Mouse (Mus musculus): ENCODE measurements at regions not wholly inside any gene's neighbourhood (a gene's known extent, or its start where the extent isn't known, plus 50 kb on each side); places are given as distances from the start of the nearest gene placed in this dataset.

DNA sequence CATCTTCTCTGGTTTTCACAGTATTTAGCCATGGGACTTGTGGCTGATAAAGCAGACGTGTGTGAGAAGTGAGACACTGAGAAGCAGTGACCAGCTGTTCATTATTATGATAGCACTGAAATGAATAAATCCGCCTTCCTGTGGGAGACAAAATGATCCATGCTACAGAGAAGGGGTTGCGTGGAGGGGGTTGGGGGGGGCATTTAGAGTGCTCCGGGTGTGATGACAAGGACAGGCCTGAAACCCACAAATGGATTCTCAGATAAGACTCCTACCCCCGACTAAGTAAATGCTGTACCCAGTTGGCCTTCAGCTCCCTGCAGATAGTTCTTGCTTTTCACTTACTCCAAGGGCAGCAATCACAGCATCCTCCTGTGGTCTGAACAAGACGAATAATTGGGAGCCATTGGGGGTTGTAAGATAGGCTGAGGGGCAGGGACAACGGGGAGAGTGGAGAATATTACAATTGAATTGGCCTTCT lies 416.8 kb upstream of the Prmt6 start:
- no peak for ATAC-seq (ENCODE audit: insufficient number of reproducible peaks, insufficient read depth, low FRiP score, low read depth)
- Histone ChIP-seq H3K27me3 (ENCODE audit: control insufficient read depth, insufficient read depth, low read length) (no peaks in the 10 kb centered on the region), H3K4me1 (ENCODE audit: control insufficient read depth in 2 of 2, insufficient read depth in 2 of 2, low read length in 2 of 2) (no peaks in the 10 kb centered on the region), H3K4me2 (ENCODE audit: low read length) (no peak overlapping the region), H3K9ac (ENCODE audit: low read length) (no peak overlapping the region), H3K4me3 (ENCODE audit: control insufficient read depth in 1 of 2, insufficient read depth in 1 of 2, low read depth in 1 of 2, low read length in 2 of 2) (no peak overlapping the region), H3K27ac (replicated peaks in 1 of 2; ENCODE audit: control insufficient read depth in 1 of 2, insufficient read depth in 1 of 2, low read depth in 2 of 2, low read length in 2 of 2) (no peak overlapping the region), H3K9me3 (ENCODE audit: control insufficient read depth, low read length) (no peaks in the 10 kb centered on the region), H3K36me3 (ENCODE audit: control insufficient read depth, insufficient read depth, low read length) (no peaks in the 10 kb centered on the region)
- WGBS: 36% methylated on average over 7 of the region's 7 CpGs

- ATAC-seq (ENCODE audit: insufficient number of reproducible peaks, insufficient read depth, low FRiP score, low read depth): no peak
- Histone ChIP-seq H3K4me3 (ENCODE audit: control insufficient read depth in 1 of 2, insufficient read depth in 1 of 2, low read depth in 1 of 2, low read length in 2 of 2) (no peak overlapping the region), H3K27me3 (ENCODE audit: control insufficient read depth, insufficient read depth, low read length) (no peaks in the 10 kb centered on the region), H3K36me3 (ENCODE audit: control insufficient read depth, insufficient read depth, low read length) (no peaks in the 10 kb centered on the region), H3K4me2 (ENCODE audit: low read length) (no peak overlapping the region), H3K9ac (ENCODE audit: low read length) (no peak overlapping the region), H3K27ac (replicated peaks in 1 of 2; ENCODE audit: control insufficient read depth in 1 of 2, insufficient read depth in 1 of 2, low read depth in 2 of 2, low read length in 2 of 2) (no peak overlapping the region), H3K4me1 (ENCODE audit: control insufficient read depth in 2 of 2, insufficient read depth in 2 of 2, low read length in 2 of 2) (no peaks in the 10 kb centered on the region), H3K9me3 (ENCODE audit: control insufficient read depth, low read length) (no peaks in the 10 kb centered on the region)
- WGBS: 48% methylated on average over 2 of the region's 2 CpGs
Observed at GRCm38 (mm10) chr3:110666992-110667391, 416.2 kb upstream of the Prmt6 start.

GRCm38 (mm10) chr3:110657495-110658105 lies 406.8 kb upstream of the Prmt6 start:
- Histone ChIP-seq H3K4me2 (ENCODE audit: low read length) (no peak overlapping the region), H3K27ac (replicated peaks in 1 of 2; ENCODE audit: control insufficient read depth in 1 of 2, insufficient read depth in 1 of 2, low read depth in 2 of 2, low read length in 2 of 2) (no peak overlapping the region), H3K27me3 (ENCODE audit: control insufficient read depth, insufficient read depth, low read length) (no peaks in the 10 kb centered on the region), H3K4me3 (ENCODE audit: control insufficient read depth in 1 of 2, insufficient read depth in 1 of 2, low read depth in 1 of 2, low read length in 2 of 2) (no peak overlapping the region), H3K9me3 (ENCODE audit: control insufficient read depth, low read length) (no peaks in the 10 kb centered on the region), H3K36me3 (ENCODE audit: control insufficient read depth, insufficient read depth, low read length) (no peaks in the 10 kb centered on the region), H3K4me1 (ENCODE audit: control insufficient read depth in 2 of 2, insufficient read depth in 2 of 2, low read length in 2 of 2) (no peaks in the 10 kb centered on the region), H3K9ac (ENCODE audit: low read length) (no peak overlapping the region)
- ATAC-seq (ENCODE audit: insufficient number of reproducible peaks, insufficient read depth, low FRiP score, low read depth): no peak
- WGBS: 66% methylated on average over 4 of the region's 4 CpGs

DNA sequence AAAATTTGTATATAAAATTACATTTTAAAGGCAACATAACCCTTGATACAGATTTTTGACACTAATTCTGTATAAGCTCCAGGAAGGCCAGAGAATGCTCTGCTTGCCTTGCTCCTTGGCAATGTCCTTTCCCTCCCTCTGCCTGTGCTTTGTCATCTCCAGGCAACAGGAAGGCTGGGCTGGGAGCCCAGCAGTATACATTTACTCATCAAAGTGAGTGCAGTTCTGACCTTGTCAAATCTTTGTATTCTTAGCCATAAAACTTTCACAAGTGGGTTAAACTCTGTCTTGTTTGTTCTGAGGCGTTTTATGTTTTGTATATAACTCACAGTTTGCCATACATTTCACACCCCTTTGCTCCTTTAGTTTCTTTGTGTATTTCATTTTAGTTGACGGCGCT lies 375.5 kb upstream of the Prmt6 start:
- 78% methylated on average over 3 of the region's 3 CpGs for WGBS
- Histone ChIP-seq H3K4me1 (ENCODE audit: control insufficient read depth in 2 of 2, insufficient read depth in 2 of 2, low read length in 2 of 2) (no peaks in the 10 kb centered on the region), H3K9ac (ENCODE audit: low read length) (no peak overlapping the region), H3K27me3 (ENCODE audit: control insufficient read depth, insufficient read depth, low read length) (no peaks in the 10 kb centered on the region), H3K27ac (replicated peaks in 1 of 2; ENCODE audit: control insufficient read depth in 1 of 2, insufficient read depth in 1 of 2, low read depth in 2 of 2, low read length in 2 of 2) (no peak overlapping the region), H3K9me3 (ENCODE audit: control insufficient read depth, low read length) (no peaks in the 10 kb centered on the region), H3K4me2 (ENCODE audit: low read length) (no peak overlapping the region), H3K36me3 (ENCODE audit: control insufficient read depth, insufficient read depth, low read length) (no peaks in the 10 kb centered on the region), H3K4me3 (ENCODE audit: control insufficient read depth in 1 of 2, insufficient read depth in 1 of 2, low read depth in 1 of 2, low read length in 2 of 2) (no peak overlapping the region)
- ATAC-seq (ENCODE audit: insufficient number of reproducible peaks, insufficient read depth, low FRiP score, low read depth): no peak

GRCm38 (mm10) chr3:110599175-110599853 lies 348.5 kb upstream of the Prmt6 start:
- ATAC-seq (ENCODE audit: insufficient number of reproducible peaks, insufficient read depth, low FRiP score, low read depth): no peak
- H3K4me3 ChIP-seq (ENCODE audit: control insufficient read depth in 1 of 2, insufficient read depth in 1 of 2, low read depth in 1 of 2, low read length in 2 of 2): no peak overlapping the region
- no peaks in the 10 kb centered on the region for H3K9me3 ChIP-seq (ENCODE audit: control insufficient read depth, low read length)
- no peaks in the 10 kb centered on the region for H3K36me3 ChIP-seq (ENCODE audit: control insufficient read depth, insufficient read depth, low read length)
- 59% methylated on average over 4 of the region's 4 CpGs for WGBS
- no peaks in the 10 kb centered on the region for H3K4me1 ChIP-seq (ENCODE audit: control insufficient read depth in 2 of 2, insufficient read depth in 2 of 2, low read length in 2 of 2)
- H3K4me2 ChIP-seq (ENCODE audit: low read length): no peak overlapping the region
- no peak overlapping the region for H3K9ac ChIP-seq (ENCODE audit: low read length)
- no peaks in the 10 kb centered on the region for H3K27me3 ChIP-seq (ENCODE audit: control insufficient read depth, insufficient read depth, low read length)
- no peak overlapping the region for H3K27ac ChIP-seq (replicated peaks in 1 of 2; ENCODE audit: control insufficient read depth in 1 of 2, insufficient read depth in 1 of 2, low read depth in 2 of 2, low read length in 2 of 2)

DNA sequence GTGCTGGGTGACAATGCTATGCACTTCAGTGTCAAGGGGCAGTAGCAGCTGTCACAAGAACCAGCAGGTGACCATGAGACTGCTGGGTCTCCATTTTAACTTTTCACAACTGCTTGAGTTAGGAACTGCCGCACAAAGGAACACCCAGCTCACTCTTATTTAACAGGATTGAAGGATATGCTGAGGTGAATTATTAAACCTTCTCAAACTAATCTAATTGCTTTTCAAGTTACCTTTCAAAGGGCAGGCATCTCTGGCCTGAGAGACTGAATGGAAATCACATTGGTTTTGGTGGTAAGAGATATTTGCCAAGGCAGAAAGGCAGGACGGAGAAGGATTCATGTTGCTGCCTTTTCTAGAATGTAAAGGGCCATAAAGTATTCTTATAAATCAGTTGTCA lies 332.0 kb upstream of the Prmt6 start:
- no peaks in the 10 kb centered on the region for H3K36me3 ChIP-seq (ENCODE audit: control insufficient read depth, insufficient read depth, low read length)
- no peak overlapping the region for H3K27ac ChIP-seq (replicated peaks in 1 of 2; ENCODE audit: control insufficient read depth in 1 of 2, insufficient read depth in 1 of 2, low read depth in 2 of 2, low read length in 2 of 2)
- 74% methylated on average over 2 of the region's 2 CpGs for WGBS
- no peak overlapping the region for H3K9ac ChIP-seq (ENCODE audit: low read length)
- no peak overlapping the region for H3K4me2 ChIP-seq (ENCODE audit: low read length)
- H3K4me3 ChIP-seq (ENCODE audit: control insufficient read depth in 1 of 2, insufficient read depth in 1 of 2, low read depth in 1 of 2, low read length in 2 of 2): no peak overlapping the region
- H3K4me1 ChIP-seq (ENCODE audit: control insufficient read depth in 2 of 2, insufficient read depth in 2 of 2, low read length in 2 of 2): no peaks in the 10 kb centered on the region
- no peaks in the 10 kb centered on the region for H3K27me3 ChIP-seq (ENCODE audit: control insufficient read depth, insufficient read depth, low read length)
- no peak for ATAC-seq (ENCODE audit: insufficient number of reproducible peaks, insufficient read depth, low FRiP score, low read depth)
- no peaks in the 10 kb centered on the region for H3K9me3 ChIP-seq (ENCODE audit: control insufficient read depth, low read length)

- H3K9me3 ChIP-seq (ENCODE audit: control insufficient read depth, low read length): no peaks in the 10 kb centered on the region
- no peak for ATAC-seq (ENCODE audit: insufficient number of reproducible peaks, insufficient read depth, low FRiP score, low read depth)
- H3K4me3 ChIP-seq (ENCODE audit: control insufficient read depth in 1 of 2, insufficient read depth in 1 of 2, low read depth in 1 of 2, low read length in 2 of 2): no peak overlapping the region
- H3K9ac ChIP-seq (ENCODE audit: low read length): no peak overlapping the region
- 49% methylated on average over 1 of the region's 1 CpGs for WGBS
- no peaks in the 10 kb centered on the region for H3K36me3 ChIP-seq (ENCODE audit: control insufficient read depth, insufficient read depth, low read length)
- H3K4me2 ChIP-seq (ENCODE audit: low read length): no peak overlapping the region
- H3K4me1 ChIP-seq (ENCODE audit: control insufficient read depth in 2 of 2, insufficient read depth in 2 of 2, low read length in 2 of 2): no peaks in the 10 kb centered on the region
- H3K27me3 ChIP-seq (ENCODE audit: control insufficient read depth, insufficient read depth, low read length): no peaks in the 10 kb centered on the region
- no peak overlapping the region for H3K27ac ChIP-seq (replicated peaks in 1 of 2; ENCODE audit: control insufficient read depth in 1 of 2, insufficient read depth in 1 of 2, low read depth in 2 of 2, low read length in 2 of 2)
Observed at GRCm38 (mm10) chr3:110579261-110579660, 328.5 kb upstream of the Prmt6 start.

- H3K4me1 ChIP-seq (ENCODE audit: control insufficient read depth in 2 of 2, insufficient read depth in 2 of 2, low read length in 2 of 2): no peaks in the 10 kb centered on the region
- WGBS: 66% methylated on average over 4 of the region's 4 CpGs
- ATAC-seq (ENCODE audit: insufficient number of reproducible peaks, insufficient read depth, low FRiP score, low read depth): no peak
- no peaks in the 10 kb centered on the region for H3K27me3 ChIP-seq (ENCODE audit: control insufficient read depth, insufficient read depth, low read length)
- H3K9ac ChIP-seq (ENCODE audit: low read length): no peak overlapping the region
- no peaks in the 10 kb centered on the region for H3K36me3 ChIP-seq (ENCODE audit: control insufficient read depth, insufficient read depth, low read length)
- no peaks in the 10 kb centered on the region for H3K9me3 ChIP-seq (ENCODE audit: control insufficient read depth, low read length)
- H3K4me3 ChIP-seq (ENCODE audit: control insufficient read depth in 1 of 2, insufficient read depth in 1 of 2, low read depth in 1 of 2, low read length in 2 of 2): no peak overlapping the region
- H3K4me2 ChIP-seq (ENCODE audit: low read length): no peak overlapping the region
- H3K27ac ChIP-seq (replicated peaks in 1 of 2; ENCODE audit: control insufficient read depth in 1 of 2, insufficient read depth in 1 of 2, low read depth in 2 of 2, low read length in 2 of 2): no peak overlapping the region
Observed at GRCm38 (mm10) chr3:110567187-110567586, 316.4 kb upstream of the Prmt6 start.
